Mouse (Mus musculus) neural tube, embryonic 10.5 days (tissue): ENCODE data around the gene Gsta2.
"Not testable (repeated sequence)": the region's sequence is repeated elsewhere in the genome, so short reads cannot be mapped to it uniquely, and the experiment has no call there.

Source experiments
- DNase-seq: peaks from one replicate; pipeline ENCODE4 v3.0.0-alpha.2; 2017; ENCODE audit warnings: low spot score; ENCODE audit errors: extremely low spot score

Gsta2 gene

GRCm38 (mm10) chr9:78365850-78366544, 10.4 kb upstream of the Gsta2 start:
- no peak for DNase-seq

- no peak for DNase-seq
Measured at GRCm38 (mm10) chr9:78364701-78365100, 9.1 kb upstream of the Gsta2 start.

GRCm38 (mm10) chr9:78363374-78363773, 7.8 kb upstream of the Gsta2 start:
- no peak for DNase-seq

GRCm38 (mm10) chr9:78360484-78360872, 4.9 kb upstream of the Gsta2 start:
- no peak for DNase-seq

- DNase-seq = no peak
Measured at GRCm38 (mm10) chr9:78359750-78360483, 4.3 kb upstream of the Gsta2 start.

- peak; percentile 62 for DNase-seq
Measured at GRCm38 (mm10) chr9:78358053-78358452, 2.5 kb upstream of the Gsta2 start.

GRCm38 (mm10) chr9:78354665-78355578, 666 bp downstream of the Gsta2 start:
- no peak for DNase-seq

GRCm38 (mm10) chr9:78351504-78352220, 3.9 kb downstream of the Gsta2 start:
- no peak for DNase-seq

- DNase-seq = not testable (repeated sequence)
Measured at GRCm38 (mm10) chr9:78350007-78350406, 5.6 kb downstream of the Gsta2 start.

- not testable (repeated sequence) for DNase-seq
Measured at GRCm38 (mm10) chr9:78349141-78349540, 6.4 kb downstream of the Gsta2 start.

GRCm38 (mm10) chr9:78348206-78349004, 7.2 kb downstream of the Gsta2 start:
- DNase-seq = not testable (repeated sequence)

- no peak for DNase-seq
Measured at GRCm38 (mm10) chr9:78347004-78347403, 8.6 kb downstream of the Gsta2 start.

GRCm38 (mm10) chr9:78345235-78345634, 10.4 kb downstream of the Gsta2 start:
- DNase-seq = not testable (repeated sequence)

- DNase-seq = not testable (repeated sequence)
Measured at GRCm38 (mm10) chr9:78343055-78343454, 12.5 kb downstream of the Gsta2 start.

- not testable (repeated sequence) for DNase-seq
Measured at GRCm38 (mm10) chr9:78342494-78342893, 13.1 kb downstream of the Gsta2 start.

- DNase-seq = peak; percentile 63
Measured at GRCm38 (mm10) chr9:78340324-78340723, 15.3 kb downstream of the Gsta2 start.

- not testable (repeated sequence) for DNase-seq
Measured at GRCm38 (mm10) chr9:78337050-78337449, 18.5 kb downstream of the Gsta2 start.

GRCm38 (mm10) chr9:78327289-78327688, 28.3 kb downstream of the Gsta2 start, which contains the start of gene Omt2b:
Omt2b (plus strand) TSS chr9:78327589.
- DNase-seq = not testable (repeated sequence)

GRCm38 (mm10) chr9:78319499-78319898, 36.1 kb downstream of the Gsta2 start:
- no peak for DNase-seq

GRCm38 (mm10) chr9:78314696-78315095, 40.9 kb downstream of the Gsta2 start, which contains the start of gene Omt2a:
Omt2a (minus strand) TSS chr9:78314796.
- no peak for DNase-seq
